Mouse (Mus musculus) pancreas, adult 10 weeks (tissue): ENCODE data around the gene Tbx10. TPM values are rescaled to one million over a fixed set of nuclear protein-coding genes. Genes with fewer than 3 reads are reported as not detected.

Experiments used
- polyA plus RNA-seq: library from polyadenylated mRNA; stranded (reverse); fragments of 350-450 nt; fragmentation: Illumina TruSeq; extraction: RNeasy Lipid Tissue Mini Kit (QIAGEN cat#74804); gene quantifications from one replicate; pipeline ENCODE4 v1.2.3, GENCODE M21; 2015; ENCODE audit warnings: low read depth, low replicate concordance; ENCODE audit not compliant: insufficient read depth

Gene Tbx10
- polyA plus RNA-seq = not detected

DNA sequence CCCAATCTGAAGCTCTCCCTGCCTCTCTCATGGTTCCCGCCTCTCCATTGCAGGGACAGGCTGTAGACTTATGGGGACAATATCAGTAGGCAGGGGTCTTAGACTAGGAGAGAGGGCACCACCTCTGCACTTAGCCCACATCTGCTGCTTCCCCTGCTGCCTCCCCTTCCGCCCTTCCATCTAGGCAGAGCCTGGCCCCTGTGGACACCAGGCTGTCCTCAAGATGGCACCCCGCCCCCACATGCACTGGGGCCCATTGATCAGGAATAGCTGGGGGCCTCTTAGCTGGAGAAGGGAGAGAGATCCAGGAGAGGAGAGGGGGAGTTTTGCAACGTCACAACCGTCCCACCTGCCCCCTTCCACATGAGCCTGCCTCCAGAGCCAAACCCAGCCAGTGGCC, at the start of gene Tbx10:
Gene Tbx10, plus strand, starts transcription at position 337 of the 400 bp plus-strand sequence.

DNA sequence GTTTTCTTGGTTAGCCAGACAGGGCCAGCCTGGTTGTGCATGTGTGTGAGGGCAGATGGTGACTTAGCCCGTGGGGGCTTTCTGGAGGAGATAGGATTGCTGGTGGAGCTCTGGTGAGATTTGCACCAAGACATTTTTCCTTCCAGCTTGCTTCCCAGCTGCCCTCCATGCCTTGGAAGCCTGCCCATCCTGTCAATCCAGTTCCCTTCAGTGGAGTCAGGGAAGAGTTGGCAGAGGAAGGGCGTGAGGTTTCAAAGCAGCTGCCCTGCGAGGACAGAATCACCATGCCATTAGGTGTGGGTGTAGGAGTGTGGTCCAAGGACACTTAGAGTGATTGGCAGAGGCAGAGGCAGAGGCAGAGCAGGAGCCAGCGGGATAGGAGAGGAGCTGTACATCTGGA, 34.1 kb upstream of the Tbx10 start, which contains the start of gene Aldh3b3:
Gene Aldh3b3, plus strand, starts transcription at position 176 of the 400 bp plus-strand sequence.

DNA sequence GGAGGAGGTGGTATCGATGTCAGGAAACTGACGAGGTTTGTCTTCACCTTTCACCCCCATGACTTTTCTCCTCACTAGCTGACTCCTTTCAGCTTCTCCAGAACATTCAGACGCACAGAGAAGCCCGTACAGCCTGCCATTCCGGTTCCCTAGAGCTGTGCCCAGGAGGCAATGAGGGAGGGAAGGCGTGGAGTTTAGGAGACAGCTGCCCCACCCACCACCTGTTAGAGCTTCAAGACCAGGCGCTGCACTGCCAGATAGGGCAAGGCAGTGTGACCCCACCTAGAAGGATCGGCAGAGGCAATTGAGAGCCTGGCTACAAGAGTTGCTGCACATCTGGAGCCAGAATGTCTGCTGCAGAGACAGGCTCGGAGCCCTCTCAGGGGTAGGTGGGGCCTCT, 20.3 kb upstream of the Tbx10 start, which contains the start of gene Aldh3b2:
Gene Aldh3b2, plus strand, starts transcription at position 100 of the 400 bp plus-strand sequence.

DNA sequence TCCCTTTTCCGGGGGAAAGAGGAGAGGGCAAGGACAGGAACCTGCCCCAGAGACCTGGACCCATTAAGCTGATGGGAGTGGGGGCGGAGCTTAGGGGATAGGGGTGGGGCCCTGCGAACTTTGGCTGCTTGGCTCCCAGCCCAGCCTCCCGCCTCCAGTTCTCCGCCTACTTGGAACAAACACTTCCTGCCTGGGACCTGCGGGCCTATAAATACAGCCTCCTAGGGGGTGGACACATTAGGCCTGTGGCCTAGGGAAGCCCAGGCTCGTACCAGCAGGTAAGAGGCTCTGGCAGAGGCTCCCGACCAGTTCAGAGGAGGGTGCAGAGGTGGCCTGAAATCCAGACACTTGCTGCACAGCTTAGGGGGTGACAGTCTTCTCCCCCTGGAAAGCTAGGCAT, 6.2 kb upstream of the Tbx10 start, which contains the start of gene Acy3:
Gene Acy3, plus strand, starts transcription at position 237 of the 400 bp plus-strand sequence.

DNA sequence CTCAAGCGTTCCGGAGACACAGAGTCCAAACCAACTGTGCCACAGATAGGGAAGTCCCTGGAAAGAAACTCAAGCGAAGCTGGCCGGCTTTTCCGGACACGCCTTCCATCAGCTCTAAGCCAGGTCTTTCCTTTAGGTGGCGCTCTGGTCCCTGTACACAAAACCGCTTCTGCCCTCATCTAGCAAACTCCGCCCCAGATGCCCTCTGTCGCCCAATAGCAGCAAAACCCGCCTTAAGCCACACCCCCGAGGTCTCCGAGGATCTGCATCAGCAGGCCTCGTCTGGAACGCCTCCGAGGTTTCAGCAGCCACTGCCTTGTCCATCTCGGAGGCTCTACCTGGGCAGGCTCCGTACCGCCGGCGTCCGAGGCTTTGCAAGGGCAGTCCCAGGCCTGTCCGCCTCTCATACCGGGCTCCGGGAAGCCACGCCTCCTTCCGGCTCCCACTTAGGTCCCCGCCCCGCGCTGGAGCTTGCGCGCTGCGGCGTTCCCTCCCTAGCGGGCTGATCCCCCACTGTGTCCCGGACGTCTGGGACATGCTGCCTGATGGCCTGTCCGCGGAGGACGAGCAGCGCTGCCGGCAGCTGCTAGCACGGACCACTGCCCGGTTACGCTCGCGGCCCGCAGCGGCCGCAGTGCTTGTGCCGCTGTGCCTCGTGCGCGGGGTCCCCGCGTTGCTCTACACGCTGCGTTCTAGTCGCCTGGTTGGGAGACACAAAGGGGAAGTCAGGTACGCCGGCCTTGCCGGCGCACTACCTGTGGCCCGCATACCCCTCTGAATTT, 7.8 kb downstream of the Tbx10 start, which contains the start of the genes Nudt8 and Gm49405:
Gene Nudt8, plus strand, starts transcription at position 462 of the 782 bp plus-strand sequence.
Gene Gm49405, plus strand, starts transcription at position 508 of the 782 bp plus-strand sequence.

DNA sequence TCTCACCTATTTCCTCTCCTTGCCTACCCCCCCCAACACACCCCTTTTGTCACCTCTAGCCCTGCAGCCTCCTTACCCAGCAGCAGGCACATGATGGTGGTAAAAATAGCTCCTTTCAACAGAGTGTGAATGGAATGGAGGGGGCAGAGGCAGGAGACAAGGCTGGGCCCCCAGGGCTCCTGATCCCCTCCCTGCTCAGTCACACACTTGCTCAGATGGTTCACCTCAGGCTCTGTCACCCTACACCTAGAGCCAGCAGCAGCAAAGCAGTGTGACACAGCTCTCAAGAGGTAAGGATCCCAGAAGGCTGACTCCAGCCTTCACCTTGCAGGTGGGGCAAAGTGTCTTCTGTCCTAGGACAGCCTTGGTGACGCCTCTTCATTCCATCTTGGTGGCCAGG, 10.6 kb downstream of the Tbx10 start, which contains the start of gene Doc2g:
Gene Doc2g, plus strand, starts transcription at position 202 of the 400 bp plus-strand sequence.

DNA sequence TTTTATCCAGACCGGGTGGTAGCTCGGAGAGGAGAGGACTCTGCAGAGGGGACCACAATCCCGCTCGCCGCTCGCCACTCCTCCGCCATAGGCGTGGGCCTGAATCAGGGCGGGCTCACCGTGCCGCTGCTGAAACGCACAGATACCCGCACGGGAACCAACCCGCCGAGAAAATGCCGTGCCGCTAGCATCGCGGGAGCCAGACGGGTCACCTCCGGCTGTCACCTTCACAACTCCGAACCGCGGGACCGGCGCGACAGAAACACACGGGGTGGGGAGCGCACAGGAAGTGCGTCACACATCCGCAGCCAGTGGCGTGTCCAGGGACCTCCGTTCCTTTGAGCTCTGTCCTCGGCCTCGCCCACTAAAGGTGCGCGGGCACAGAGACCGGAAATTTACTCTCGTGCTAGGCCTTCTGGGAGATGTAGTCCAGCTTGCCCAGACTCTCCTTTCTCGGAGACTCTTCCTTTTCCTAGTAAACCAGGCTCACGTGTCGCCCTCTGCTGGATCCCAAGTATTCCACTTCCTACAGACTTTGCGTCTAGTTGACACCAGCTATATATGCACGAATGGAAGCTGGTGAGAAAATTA, 20.0 kb downstream of the Tbx10 start, which contains the start of gene Ndufv1:
Gene Ndufv1, minus strand, starts transcription at position 375 of the 591 bp plus-strand sequence.

DNA sequence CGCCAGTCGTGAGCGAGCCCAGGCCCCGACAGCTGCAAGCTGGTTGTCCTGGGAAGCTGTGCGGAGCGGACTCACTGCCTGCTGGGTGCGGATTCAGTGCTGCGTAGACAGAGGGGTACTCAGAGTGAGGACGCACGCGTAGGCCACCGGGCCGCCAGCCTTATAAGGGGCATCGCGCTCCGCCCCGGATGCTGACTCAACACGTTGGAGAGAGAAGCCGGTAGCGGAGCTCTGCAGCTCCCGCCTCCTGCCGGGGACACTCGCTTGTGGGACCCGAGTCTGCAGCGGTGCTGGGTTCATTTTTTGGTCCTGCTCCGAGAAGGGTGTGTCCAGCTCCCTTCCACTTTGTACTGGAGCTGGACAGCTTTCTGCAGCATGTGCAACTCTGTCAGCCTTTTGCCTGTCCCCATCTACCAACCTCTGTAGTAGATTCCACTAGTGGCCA, 45.3 kb downstream of the Tbx10 start, which contains the start of gene Gstp1:
Gene Gstp1, minus strand, starts transcription at position 198 of the 445 bp plus-strand sequence.

DNA sequence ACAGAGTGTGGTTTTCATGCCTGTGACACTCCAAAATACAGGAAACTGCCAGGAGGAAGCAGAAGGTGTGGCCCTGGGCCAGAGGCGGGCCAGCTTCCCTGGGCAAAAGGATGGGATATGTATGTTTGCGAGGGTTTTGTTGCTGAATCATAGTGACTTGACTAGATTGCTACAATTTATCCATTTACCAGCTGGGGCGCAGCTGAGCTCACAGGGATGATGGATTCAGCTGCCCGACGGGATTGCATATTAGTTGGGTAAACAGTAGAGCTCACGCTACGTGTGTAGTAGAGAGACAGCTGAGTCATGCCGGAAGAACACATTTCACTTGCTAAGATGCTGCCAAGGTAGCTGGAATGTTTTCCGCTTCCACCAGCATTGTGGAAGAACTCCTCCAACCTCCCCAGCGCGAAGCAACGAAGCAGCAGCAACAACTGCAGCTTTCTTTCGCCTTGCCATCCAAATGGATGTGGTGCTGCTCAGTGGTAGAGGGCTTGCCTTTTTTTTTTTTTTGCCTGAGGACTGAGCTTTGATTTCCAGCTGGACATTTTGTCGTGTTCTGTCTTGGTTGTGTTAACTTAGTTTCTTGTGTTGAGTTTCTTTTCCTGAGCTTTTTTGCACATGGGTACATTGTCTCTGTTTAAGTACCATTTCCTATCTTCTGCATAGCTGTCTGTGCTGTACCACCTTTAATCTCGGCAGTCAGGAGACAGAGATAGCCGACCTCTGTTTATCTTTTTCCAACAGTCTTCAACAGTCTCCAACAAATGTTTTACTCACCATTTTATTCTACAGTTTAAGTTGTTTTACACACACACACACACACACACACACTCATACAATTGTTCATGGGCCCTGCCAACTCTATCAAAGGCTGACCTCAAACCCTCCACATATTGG, 53.7 kb downstream of the Tbx10 start, which contains the start of gene Gstp2:
Gene Gstp2, minus strand, starts transcription at position 58 of the 900 bp plus-strand sequence.

Other genes with a start within 250 kb of the Tbx10 start
- 11.8 TPM for gene Kmt5b, start 225.3 kb upstream of the Tbx10 start, polyA plus RNA-seq
- gene Chka, start 141.0 kb upstream of the Tbx10 start, polyA plus RNA-seq = 61.3 TPM
- gene Tcirg1, start 85.6 kb upstream of the Tbx10 start, polyA plus RNA-seq = 67.9 TPM
- gene Ndufs8, start 80.0 kb upstream of the Tbx10 start, polyA plus RNA-seq = 32.0 TPM
- 1.7 TPM for gene Aldh3b1, start 62.9 kb upstream of the Tbx10 start, polyA plus RNA-seq
- 16.7 TPM for gene Unc93b1, start 57.6 kb upstream of the Tbx10 start, polyA plus RNA-seq
- gene Aldh3b3, start 34.1 kb upstream of the Tbx10 start, polyA plus RNA-seq = not detected
- gene Aldh3b2, start 20.4 kb upstream of the Tbx10 start, polyA plus RNA-seq = 0.63 TPM
- gene Acy3, start 6.2 kb upstream of the Tbx10 start, polyA plus RNA-seq = 3.5 TPM
- gene Nudt8, start 7.8 kb downstream of the Tbx10 start, polyA plus RNA-seq = 9.6 TPM
- 0.68 TPM for gene Gm49405, start 7.9 kb downstream of the Tbx10 start, polyA plus RNA-seq
- 5.5 TPM for gene Doc2g, start 10.6 kb downstream of the Tbx10 start, polyA plus RNA-seq
- gene Ndufv1, start 20.1 kb downstream of the Tbx10 start, polyA plus RNA-seq = 42.7 TPM
- 449 TPM for gene Gstp1, start 45.2 kb downstream of the Tbx10 start, polyA plus RNA-seq
- 112 TPM for gene Gstp2, start 53.3 kb downstream of the Tbx10 start, polyA plus RNA-seq
- not detected for gene Gstp3, start 66.8 kb downstream of the Tbx10 start, polyA plus RNA-seq
- 118 TPM for gene Cabp2, start 88.8 kb downstream of the Tbx10 start, polyA plus RNA-seq
- gene Cdk2ap2, start 104.4 kb downstream of the Tbx10 start, polyA plus RNA-seq = 35.8 TPM
- gene Pitpnm1, start 107.2 kb downstream of the Tbx10 start, polyA plus RNA-seq = 10.6 TPM
- gene Aip, start 133.1 kb downstream of the Tbx10 start, polyA plus RNA-seq = 19.1 TPM
- not detected for gene Gpr152, start 147.0 kb downstream of the Tbx10 start, polyA plus RNA-seq
- not detected for gene Cabp4, start 151.3 kb downstream of the Tbx10 start, polyA plus RNA-seq
- gene Coro1b, start 155.9 kb downstream of the Tbx10 start, polyA plus RNA-seq = 31.1 TPM
- gene Ptprcap, start 160.9 kb downstream of the Tbx10 start, polyA plus RNA-seq = 8.4 TPM
- 31.4 TPM for gene Rps6kb2, start 170.6 kb downstream of the Tbx10 start, polyA plus RNA-seq
- gene Carns1, start 182.7 kb downstream of the Tbx10 start, polyA plus RNA-seq = 1.00 TPM
- 0.87 TPM for gene Tbc1d10c, start 198.5 kb downstream of the Tbx10 start, polyA plus RNA-seq
- gene Ppp1ca, start 199.3 kb downstream of the Tbx10 start, polyA plus RNA-seq = 54.4 TPM
- 2.1 TPM for gene Rad9a, start 208.9 kb downstream of the Tbx10 start, polyA plus RNA-seq
- 2.8 TPM for gene Clcf1, start 221.5 kb downstream of the Tbx10 start, polyA plus RNA-seq
- gene AC109138.7, start 221.6 kb downstream of the Tbx10 start, polyA plus RNA-seq = not detected
- gene Pold4, start 239.1 kb downstream of the Tbx10 start, polyA plus RNA-seq = 14.6 TPM